Mouse (Mus musculus) stomach, postnatal 0 days (tissue): ENCODE results near the gene Fbxo28. TPM values are rescaled to one million over a fixed set of nuclear protein-coding genes. Genes with fewer than 3 reads are reported as not detected.

ENCODE experiments used
- ATAC-seq: fragments of 200-750 bp; cut with Nextera tagmentation; 2 replicates; pipeline ENCODE4 v1.8.0; 2017; ENCODE audit not compliant: low FRiP score, low TSS enrichment
- DNase-seq: peaks from one replicate; pipeline ENCODE4 v3.0.0-alpha.2; 2016; ENCODE audit warnings: low spot score
- H3K27ac ChIP-seq: fragments of 300-500 bp; sonication (generic); replicated peaks from 2 replicates; pipeline ENCODE4 v1.5.1; 2014; ENCODE audit warnings: mild to moderate bottlenecking, control low read depth
- H3K27me3 ChIP-seq: fragments of 300-500 bp; sonication (generic); 2 replicates; pipeline ENCODE4 v1.6.1; 2014; ENCODE audit warnings: low read length; ENCODE audit not compliant: control insufficient read depth, insufficient read depth
- H3K36me3 ChIP-seq: fragments of 300-500 bp; sonication (generic); 2 replicates; pipeline ENCODE4 v1.6.1; 2014; ENCODE audit warnings: low read length, mixed read lengths; ENCODE audit not compliant: control insufficient read depth, insufficient read depth
- H3K4me1 ChIP-seq: fragments of 300-500 bp; sonication (generic); replicated peaks from 2 replicates; pipeline ENCODE4 v1.6.1; 2014; ENCODE audit warnings: antibody characterized with exemption; ENCODE audit not compliant: control insufficient read depth, insufficient read depth
- H3K4me2 ChIP-seq: fragments of 300-500 bp; sonication (generic); replicated peaks from 2 replicates; pipeline ENCODE4 v1.6.1; 2014; ENCODE audit warnings: low read depth, mild to moderate bottlenecking, control low read depth, moderate library complexity
- H3K4me3 ChIP-seq: fragments of 300-500 bp; sonication (generic); 2 replicates; pipeline ENCODE4 v1.5.1; 2014; ENCODE audit warnings: low read depth, low read length, control low read depth
- H3K9ac ChIP-seq: fragments of 300-500 bp; sonication (generic); 2 replicates; pipeline ENCODE4 v1.6.1; 2014; ENCODE audit warnings: mild to moderate bottlenecking, low read length, control low read depth, mixed read lengths
- H3K9me3 ChIP-seq: fragments of 300-500 bp; sonication (generic); 2 replicates; pipeline ENCODE4 v1.6.1; 2016; ENCODE audit warnings: low read length; ENCODE audit not compliant: control insufficient read depth
- CTCF ChIP-seq: IDR thresholded peaks from 2 replicates; pipeline ENCODE4 v1.5.1; 2016; ENCODE audit warnings: antibody characterized with exemption, low read depth, mild to moderate bottlenecking, moderate library complexity
- EP300 ChIP-seq: optimal IDR thresholded peaks from 2 replicates; pipeline ENCODE3; 2016; ENCODE audit warnings: antibody characterized with exemption
- WGBS: fragments of 180-500 bp; shearing (Covaris S2); extraction: QIAGEN DNeasy Blood & Tissue Kit; methylation state at CpG from one replicate; pipeline ENCODE4 v1.1.7; 2014; 5-methylcytosine and 5-hydroxymethylcytosine counted together
- polyA plus RNA-seq: library from polyadenylated mRNA; unstranded; fragments of >200 nt; fragmentation: Nextera tagmentation; extraction: Ambion mirVana; gene quantifications from 2 replicates; pipeline ENCODE4 v1.2.1, GENCODE M21; 2015

The Fbxo28 gene
- polyA plus RNA-seq, 1 experiment from 2014 or later, result 12.6 TPM

DNA sequence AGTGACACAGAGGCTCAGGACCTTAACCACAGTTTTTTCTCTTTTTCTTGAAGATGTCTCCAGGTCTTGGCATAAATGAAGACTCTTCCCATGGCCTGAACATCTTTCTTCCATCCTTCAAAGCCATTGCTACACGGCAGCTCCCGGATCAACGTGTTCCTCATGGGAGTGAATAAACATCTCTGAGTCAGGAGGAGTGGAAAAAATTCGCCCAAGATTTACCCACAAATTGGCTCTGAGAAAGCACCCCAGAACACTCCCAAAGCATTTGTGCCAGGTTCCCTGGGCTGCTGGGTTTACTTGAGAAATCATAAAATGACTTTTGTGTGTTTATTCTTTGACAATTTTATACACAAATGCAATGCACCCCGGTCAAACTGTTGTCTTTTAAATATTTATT is 38.5 kb downstream of the Fbxo28 start:
- 65% methylated on average over 5 of the region's 5 CpGs for WGBS
- no peak overlapping the region for H3K4me3 ChIP-seq
- H3K27ac ChIP-seq, result peak overlapping the region; percentile 74

DNA sequence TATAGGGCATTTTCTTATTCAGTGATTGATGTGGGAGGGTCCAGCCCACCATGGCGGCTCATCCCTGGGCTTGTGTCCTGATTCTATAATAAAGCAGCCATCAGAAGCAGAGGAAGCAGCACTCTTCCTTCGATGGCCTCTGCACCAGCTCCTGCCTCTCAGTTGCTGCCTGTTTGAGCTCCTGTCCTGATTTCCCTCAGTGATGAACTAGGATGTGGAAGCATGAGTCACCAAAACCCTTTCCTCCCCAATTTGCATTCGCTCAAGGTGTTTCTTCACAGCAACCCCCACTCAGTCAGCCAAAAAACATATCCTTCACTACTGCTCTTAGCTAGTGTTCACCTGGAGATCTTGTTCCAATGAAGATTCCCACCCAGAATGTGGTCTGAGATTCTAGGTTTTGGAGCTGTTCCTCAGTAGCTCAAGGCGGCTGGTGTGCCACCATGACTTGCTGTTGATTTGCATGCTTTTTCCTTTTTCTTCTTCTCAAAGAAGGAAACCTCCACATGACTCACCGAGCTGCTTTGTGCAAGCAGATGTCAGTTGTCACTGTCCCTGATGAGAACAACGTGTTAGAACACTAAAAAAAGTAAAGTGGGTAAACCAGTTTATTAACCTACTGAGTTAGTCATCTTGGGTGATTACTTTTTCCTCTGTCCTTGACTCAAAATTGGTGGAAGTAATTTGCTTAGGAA is 39.1 kb downstream of the Fbxo28 start:
- Histone ChIP-seq H3K4me2 (no peak overlapping the region), H3K4me3 (no peak overlapping the region), H3K9ac (no peak overlapping the region), H3K27me3 (no peaks in the 10 kb centered on the region), H3K4me1 (no peaks in the 10 kb centered on the region), H3K9me3 (no peaks in the 10 kb centered on the region), H3K27ac (peak overlapping the region; percentile 74), H3K36me3 (no peaks in the 10 kb centered on the region)
- no peak for ATAC-seq
- DNase-seq, result peak; percentile 8
- TF ChIP-seq CTCF (no peak), EP300 (no peak)
- WGBS, result 67% methylated on average over 6 of the region's 6 CpGs

More for the DNA sequence above, 38.5 kb downstream of the Fbxo28 start:
- H3K9me3 ChIP-seq, result no peaks in the 10 kb centered on the region
- no peaks in the 10 kb centered on the region for H3K27me3 ChIP-seq
- TF ChIP-seq EP300 (no peak), CTCF (no peak)
- no peak overlapping the region for H3K4me2 ChIP-seq
- no peak for ATAC-seq
- DNase-seq, result no peak
- no peaks in the 10 kb centered on the region for H3K4me1 ChIP-seq
- no peak overlapping the region for H3K9ac ChIP-seq
- H3K36me3 ChIP-seq, result no peaks in the 10 kb centered on the region

DNA sequence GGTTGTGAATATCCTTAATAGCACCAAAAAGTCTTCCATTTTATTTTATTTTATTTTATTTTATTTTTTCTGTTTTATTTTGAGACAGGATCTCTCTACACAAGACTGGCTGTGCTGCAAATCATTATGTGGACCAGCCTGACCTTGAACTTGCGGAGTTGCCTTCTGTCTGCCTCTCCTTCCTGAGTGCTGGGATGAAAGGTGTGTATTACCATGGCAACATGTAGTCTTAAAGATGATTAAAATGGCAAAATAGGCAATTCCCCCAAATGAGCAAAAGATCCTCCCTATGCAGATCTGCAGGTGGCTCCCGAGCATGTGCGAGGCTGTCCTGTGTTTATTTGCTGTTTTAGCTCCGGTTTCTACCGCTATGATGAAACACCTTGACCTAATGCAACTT is 43.6 kb downstream of the Fbxo28 start:
- DNase-seq (no peak), ATAC-seq (no peak)

DNA sequence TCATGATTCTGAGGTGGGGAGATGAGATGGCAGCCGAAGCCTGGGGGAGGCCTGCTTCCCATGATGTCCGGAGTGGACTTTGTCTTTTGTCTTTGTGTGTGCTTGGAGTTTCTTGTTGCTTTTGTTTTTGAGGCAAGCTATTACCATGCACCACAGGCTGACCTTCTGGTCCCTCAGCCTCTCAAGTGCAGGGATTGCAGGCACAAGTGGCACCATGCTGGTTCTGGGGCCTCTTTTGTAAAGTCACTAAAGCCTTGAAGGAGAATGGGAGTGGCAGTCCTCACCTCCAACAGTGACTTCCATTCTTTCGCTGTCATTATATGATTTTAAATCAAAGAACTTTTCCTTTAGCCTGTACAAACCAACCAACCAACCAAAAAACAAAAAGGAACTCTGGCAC is 44.2 kb downstream of the Fbxo28 start:
- 86% methylated on average over 3 of the region's 3 CpGs for WGBS
- DNase-seq (no peak), ATAC-seq (no peak)
- no peak overlapping the region for H3K27ac ChIP-seq
- TF ChIP-seq EP300, result no peak
- no peak for TF ChIP-seq CTCF
- no peaks in the 10 kb centered on the region for H3K36me3 ChIP-seq
- no peak overlapping the region for H3K9ac ChIP-seq
- H3K27me3 ChIP-seq, result no peaks in the 10 kb centered on the region
- H3K9me3 ChIP-seq, result 0 out of 2 replicates have a peak, but pooled peaks cover 5% of the 10 kb centered on the region
- H3K4me3 ChIP-seq, result no peak overlapping the region
- H3K4me1 ChIP-seq, result no peaks in the 10 kb centered on the region
- no peak overlapping the region for H3K4me2 ChIP-seq

More for the DNA sequence above, 43.6 kb downstream of the Fbxo28 start:
- WGBS, result 91% methylated on average over 5 of the region's 5 CpGs
- Histone ChIP-seq H3K27ac (no peak overlapping the region), H3K27me3 (no peaks in the 10 kb centered on the region), H3K9me3 (0 out of 2 replicates have a peak, but pooled peaks cover 5% of the 10 kb centered on the region), H3K4me2 (no peak overlapping the region), H3K4me3 (no peak overlapping the region), H3K36me3 (no peaks in the 10 kb centered on the region), H3K4me1 (no peaks in the 10 kb centered on the region), H3K9ac (no peak overlapping the region)
- no peak for TF ChIP-seq EP300
- no peak for TF ChIP-seq CTCF

DNA sequence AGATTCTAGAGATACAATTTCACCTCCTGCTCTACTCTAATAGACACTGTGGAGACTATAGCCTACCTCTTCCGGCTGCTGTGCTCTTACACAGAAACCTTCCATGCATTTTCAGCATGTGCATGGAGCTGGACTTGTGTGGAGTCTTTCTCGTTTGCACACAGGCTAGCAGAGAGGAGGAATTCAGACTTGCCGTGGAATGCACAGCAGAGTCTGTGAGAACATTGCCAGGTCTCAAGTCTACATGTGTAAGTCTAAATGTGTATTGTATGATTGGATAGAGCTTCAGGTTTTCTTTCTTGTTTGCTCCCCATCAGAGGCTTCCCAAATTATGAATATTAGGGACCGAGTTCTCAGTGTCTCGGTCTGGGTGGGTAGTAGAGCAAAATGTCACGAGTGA is 44.6 kb downstream of the Fbxo28 start:
- 85% methylated on average over 6 of the region's 6 CpGs for WGBS

DNA sequence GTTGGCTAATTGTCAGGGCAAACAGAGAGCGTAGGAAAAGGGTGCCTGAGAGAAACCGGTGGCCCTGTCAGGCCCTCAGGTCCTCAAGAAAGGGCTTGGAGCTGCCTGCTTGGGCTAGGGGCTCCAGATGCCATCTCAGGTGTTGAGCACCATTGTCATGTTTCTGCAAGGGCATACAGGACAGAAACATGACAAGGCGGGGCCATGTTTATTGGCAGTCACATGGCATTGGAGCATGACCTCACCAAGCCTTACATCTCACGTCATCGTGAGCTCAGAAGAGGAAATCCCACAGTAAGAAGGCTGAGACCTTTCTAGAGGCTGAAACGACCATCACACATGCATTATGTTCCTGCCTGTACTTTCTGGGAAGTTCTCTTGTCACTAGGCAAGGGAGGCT is 45.3 kb downstream of the Fbxo28 start:
- Histone ChIP-seq H3K9me3 (0 out of 2 replicates have a peak, but pooled peaks cover 5% of the 10 kb centered on the region), H3K27me3 (no peaks in the 10 kb centered on the region), H3K4me1 (no peaks in the 10 kb centered on the region), H3K36me3 (no peaks in the 10 kb centered on the region), H3K4me3 (no peak overlapping the region), H3K27ac (no peak overlapping the region), H3K4me2 (no peak overlapping the region), H3K9ac (no peak overlapping the region)
- TF ChIP-seq CTCF, result no peak
- no peak for TF ChIP-seq EP300
- DNase-seq (no peak), ATAC-seq (no peak)
- WGBS, result 83% methylated on average over 6 of the region's 6 CpGs

More for the DNA sequence above, 44.6 kb downstream of the Fbxo28 start:
- Histone ChIP-seq H3K4me2 (no peak overlapping the region), H3K4me1 (no peaks in the 10 kb centered on the region), H3K4me3 (no peak overlapping the region), H3K27ac (no peak overlapping the region), H3K9ac (no peak overlapping the region), H3K36me3 (no peaks in the 10 kb centered on the region), H3K27me3 (no peaks in the 10 kb centered on the region), H3K9me3 (0 out of 2 replicates have a peak, but pooled peaks cover 5% of the 10 kb centered on the region)
- TF ChIP-seq CTCF (no peak), EP300 (no peak)
- DNase-seq (no peak), ATAC-seq (no peak)
